In genomic region chr10:63637987-63638386, GRCm38 (mm10) we compare ENCODE assay signal across 18 mouse cellular contexts.
"Had no signal": no experiment of that assay in that cellular context is flagged by ENCODE, and none has a peak within 500 bp of the region (broad histone marks: within the 10 kb centered on the region; RNA-seq: fewer than 3 reads in every experiment).

No protein-coding gene starts in this region.

- H3K27ac ChIP-seq: limb, embryonic 10.5 days; limb, embryonic 13.5 days; liver, embryonic 13.5 days; macrophage; stomach, embryonic 15.5 days had no signal

- H3K36me3 ChIP-seq: limb, embryonic 10.5 days; limb, embryonic 13.5 days; liver, embryonic 13.5 days; stomach, embryonic 15.5 days had no signal

- H3K9ac ChIP-seq: limb, embryonic 13.5 days; liver, embryonic 13.5 days; lung, embryonic 14.5 days; stomach, embryonic 15.5 days had no signal

- H3K4me3 ChIP-seq: limb, embryonic 10.5 days; limb, embryonic 13.5 days; liver, embryonic 13.5 days; stomach, embryonic 15.5 days had no signal

- H3K27me3 ChIP-seq: limb, embryonic 13.5 days; liver, embryonic 13.5 days; stomach, embryonic 15.5 days had no signal

- H3K4me1 ChIP-seq: limb, embryonic 10.5 days; limb, embryonic 13.5 days; liver, embryonic 13.5 days; stomach, embryonic 15.5 days had no signal

- H3K9me3 ChIP-seq: limb, embryonic 10.5 days; limb, embryonic 13.5 days; liver, embryonic 13.5 days; stomach, embryonic 15.5 days had no signal

- DNase-seq: kidney, adult 18-20 months; kidney, adult 9 months; kidney, postnatal 14 days; kidney, postnatal 4 days; liver; liver, embryonic 13.5 days; lung, embryonic 14.5 days; midbrain, embryonic 14.5 days; retina, postnatal 1 day; right cerebral cortex, postnatal 25 days; spleen, adult 18-20 months; thymus, postnatal 25 days had no signal

- ATAC-seq: lung, postnatal 0 days had no signal

- H3K4me2 ChIP-seq: limb, embryonic 13.5 days; liver, embryonic 13.5 days; lung, embryonic 14.5 days; midbrain, embryonic 11.5 days; stomach, embryonic 15.5 days had no signal
